Mouse (Mus musculus) fat pad, adult 2 months (tissue): ENCODE results near the gene Klc1.

Experiments
- DNase-seq: peaks from one replicate; pipeline ENCODE4 v3.0.0-alpha.2; 2011; ENCODE audit warnings: low read depth, low spot score; ENCODE audit errors: extremely low read depth

Gene Klc1

GRCm38 (mm10) chr12:111743419-111743818 lies 15.2 kb upstream of the Klc1 start:
- DNase-seq: no peak

GRCm38 (mm10) chr12:111743981-111744423 lies 14.6 kb upstream of the Klc1 start:
- no peak for DNase-seq

GRCm38 (mm10) chr12:111745274-111745673 lies 13.4 kb upstream of the Klc1 start:
- no peak for DNase-seq

DNA sequence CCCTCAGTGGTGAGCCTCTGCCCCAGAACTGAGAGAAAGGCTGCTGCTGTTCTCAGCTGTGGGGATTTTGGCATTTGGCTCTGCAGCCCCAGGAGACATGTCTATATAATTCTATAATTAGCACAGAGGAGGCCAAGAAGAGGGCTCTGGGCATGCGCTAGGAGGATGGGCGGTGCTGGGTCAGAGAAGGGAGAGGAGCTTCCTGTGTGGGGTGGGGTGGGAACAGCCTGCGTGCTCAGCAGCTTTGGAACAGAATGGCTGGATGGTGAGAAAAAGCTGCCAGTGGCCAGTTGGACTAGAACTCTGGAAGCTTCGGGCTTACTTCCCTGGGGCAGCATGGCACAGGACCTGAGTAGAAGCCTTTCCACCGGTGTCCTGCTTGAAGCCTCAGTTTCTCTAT lies 12.6 kb upstream of the Klc1 start:
- DNase-seq: no peak

- no peak for DNase-seq
Measured at GRCm38 (mm10) chr12:111747421-111747820, 11.2 kb upstream of the Klc1 start.

DNA sequence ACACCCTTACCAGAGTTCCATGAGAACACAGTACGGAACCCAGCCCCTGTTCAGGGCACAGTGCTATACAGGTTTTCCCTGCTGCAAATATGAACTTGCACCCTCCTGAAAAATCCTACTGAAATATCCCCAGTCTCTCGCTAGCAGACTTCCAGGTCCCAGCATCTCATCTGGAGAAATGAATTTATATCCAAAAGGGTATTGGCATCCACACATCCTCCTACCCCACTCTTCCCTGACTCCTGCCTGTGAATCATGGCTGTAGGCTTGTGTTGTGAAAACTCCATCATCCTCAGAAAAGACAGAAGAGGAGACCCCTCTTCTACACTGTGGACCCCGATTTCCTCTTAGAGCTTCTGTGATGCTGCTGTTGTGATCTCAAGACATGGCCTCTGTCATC lies 7.9 kb upstream of the Klc1 start:
- DNase-seq: no peak

DNA sequence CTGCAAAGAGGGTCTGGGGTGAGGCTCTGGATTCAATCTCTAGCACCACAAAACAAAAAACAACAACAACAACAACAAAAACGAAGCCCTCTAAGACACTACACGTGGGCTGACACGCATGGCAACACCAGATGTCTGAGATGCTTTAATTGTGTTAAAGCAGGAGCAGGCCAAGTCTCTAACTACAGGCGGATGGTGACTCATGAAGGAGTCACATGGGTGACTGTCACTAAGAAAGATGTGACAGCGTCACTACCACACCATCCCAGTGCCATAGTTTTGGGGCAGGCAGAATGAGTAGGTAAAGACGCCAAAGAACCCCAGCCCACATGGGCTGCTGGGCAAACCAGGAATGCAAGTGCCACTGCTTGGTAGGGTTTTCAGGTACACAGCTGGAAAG lies 6.2 kb upstream of the Klc1 start:
- DNase-seq: no peak

GRCm38 (mm10) chr12:111753347-111753746 lies 5.3 kb upstream of the Klc1 start:
- no peak for DNase-seq

DNA sequence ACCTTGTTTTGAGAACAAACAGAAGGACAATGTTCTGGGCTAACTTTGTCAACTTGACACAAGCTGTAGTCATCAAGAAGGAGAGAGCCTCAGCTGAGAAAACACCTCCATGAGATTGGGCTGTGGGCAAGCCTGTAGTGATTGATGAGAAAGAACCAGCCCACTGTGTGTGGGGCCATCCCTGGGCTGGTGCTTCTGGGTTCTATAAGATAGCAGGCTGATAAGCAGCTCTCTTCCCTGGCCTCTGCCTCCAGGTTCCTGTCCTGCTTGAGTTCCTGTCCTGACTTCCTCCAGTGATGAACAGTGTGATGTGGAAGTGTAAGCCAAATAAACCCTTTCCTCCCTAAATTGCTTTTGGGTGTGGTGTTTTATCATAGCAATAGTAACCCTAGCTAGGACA lies 3.9 kb upstream of the Klc1 start:
- DNase-seq: no peak

DNA sequence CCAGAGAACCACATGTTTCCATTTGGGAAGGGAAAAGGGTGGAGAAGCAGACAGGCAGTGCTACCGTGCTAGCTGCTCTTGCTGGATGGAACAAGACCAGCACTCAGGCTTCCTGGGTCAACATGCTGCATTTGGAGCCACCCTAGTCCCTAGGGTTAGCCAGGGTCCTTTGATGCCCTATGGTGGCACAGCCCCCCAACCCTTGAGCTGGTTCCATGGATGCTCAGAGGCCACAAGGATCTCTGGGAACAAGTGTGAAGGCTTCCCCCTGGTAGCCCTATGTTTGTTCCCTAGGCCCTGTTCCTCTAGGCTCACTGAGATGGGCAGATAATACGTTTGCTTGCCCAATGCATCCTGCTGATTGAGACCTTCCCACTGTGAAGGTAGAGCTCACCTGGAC lies 3.4 kb upstream of the Klc1 start:
- no peak for DNase-seq

- DNase-seq: no peak
Measured at GRCm38 (mm10) chr12:111756082-111756697, 2.5 kb upstream of the Klc1 start.

DNA sequence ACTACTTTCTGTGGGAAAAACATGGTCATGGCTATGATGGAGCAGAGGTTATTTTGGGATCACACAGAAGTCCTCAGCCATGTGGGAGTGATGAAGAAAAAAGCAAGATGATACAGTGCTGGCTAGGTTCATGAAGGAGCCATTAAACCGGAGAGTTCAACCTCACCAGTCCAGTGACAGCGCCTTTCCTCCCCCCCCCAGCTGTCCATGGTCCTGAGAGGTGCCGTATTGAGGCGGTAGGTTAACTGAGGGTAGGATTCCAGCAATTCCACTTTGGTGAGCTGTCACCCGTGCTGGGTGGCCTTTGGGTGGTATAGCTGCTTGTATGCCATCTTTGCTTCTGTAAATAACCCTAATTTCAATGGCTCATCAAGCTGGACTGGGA lies 2.0 kb upstream of the Klc1 start:
- no peak for DNase-seq

- no peak for DNase-seq
Measured at GRCm38 (mm10) chr12:111757561-111758325, 906 bp upstream of the Klc1 start.

- no peak for DNase-seq
Measured at GRCm38 (mm10) chr12:111759176-111760061, 770 bp downstream of the Klc1 start.

- no peak for DNase-seq
Measured at GRCm38 (mm10) chr12:111760306-111760908, 1.8 kb downstream of the Klc1 start.

GRCm38 (mm10) chr12:111762620-111763280 lies 4.1 kb downstream of the Klc1 start:
- no peak for DNase-seq

- no peak for DNase-seq
Measured at GRCm38 (mm10) chr12:111766313-111767236, 7.9 kb downstream of the Klc1 start.

GRCm38 (mm10) chr12:111768322-111768928 lies 9.8 kb downstream of the Klc1 start:
- DNase-seq: no peak

- no peak for DNase-seq
Measured at GRCm38 (mm10) chr12:111769306-111769705, 10.7 kb downstream of the Klc1 start.
